Mouse (Mus musculus): ENCODE measurements around the gene Maml3. TPM values are rescaled to one million over a fixed set of nuclear protein-coding genes. Genes with fewer than 3 reads are reported as not detected.

Gene Maml3
- polyA plus RNA-seq, 1 experiment from 2014 or later, result 3.6 TPM

GRCm38 (mm10) chr3:51891562-51892119 lies 213.2 kb downstream of the Maml3 start:
- peaks cover 4% of the 10 kb centered on the region; the same call in 1 of the 2 replicates for H3K9me3 ChIP-seq
- no peak overlapping the region for H3K27ac ChIP-seq
- no peak for DNase-seq (ENCODE audit: low spot score)
- H3K27me3 ChIP-seq (ENCODE audit: insufficient read depth, poor library complexity, severe bottlenecking), result no peaks in the 10 kb centered on the region
- H3K4me1 ChIP-seq, result peaks cover 26% of the 10 kb centered on the region
- WGBS, result 63% methylated on average over 10 of the region's 10 CpGs
- no peak overlapping the region for H3K4me3 ChIP-seq
- H3K36me3 ChIP-seq, result no peaks in the 10 kb centered on the region

GRCm38 (mm10) chr3:51890181-51890580 lies 214.7 kb downstream of the Maml3 start:
- H3K4me3 ChIP-seq, result no peak overlapping the region
- H3K36me3 ChIP-seq, result no peaks in the 10 kb centered on the region
- DNase-seq (ENCODE audit: low spot score), result no peak
- no peaks in the 10 kb centered on the region for H3K9me3 ChIP-seq
- 68% methylated on average over 4 of the region's 4 CpGs for WGBS
- H3K27me3 ChIP-seq (ENCODE audit: insufficient read depth, poor library complexity, severe bottlenecking), result no peaks in the 10 kb centered on the region
- no peak overlapping the region for H3K27ac ChIP-seq
- H3K4me1 ChIP-seq, result peaks cover 26% of the 10 kb centered on the region

GRCm38 (mm10) chr3:51889776-51890175 lies 215.1 kb downstream of the Maml3 start:
- H3K4me1 ChIP-seq, result peaks cover 26% of the 10 kb centered on the region
- 67% methylated on average over 5 of the region's 5 CpGs for WGBS
- H3K4me3 ChIP-seq, result no peak overlapping the region
- no peaks in the 10 kb centered on the region for H3K27me3 ChIP-seq (ENCODE audit: insufficient read depth, poor library complexity, severe bottlenecking)
- H3K27ac ChIP-seq, result 0 out of 2 replicates have a peak overlapping the region, but pooled peaks have one; percentile 37
- H3K36me3 ChIP-seq, result no peaks in the 10 kb centered on the region
- H3K9me3 ChIP-seq, result no peaks in the 10 kb centered on the region
- no peak for DNase-seq (ENCODE audit: low spot score)

- no peaks in the 10 kb centered on the region for H3K36me3 ChIP-seq
- no peak for DNase-seq (ENCODE audit: low spot score)
- H3K9me3 ChIP-seq, result no peaks in the 10 kb centered on the region
- peak overlapping the region; percentile 50 for H3K4me3 ChIP-seq
- peaks cover 26% of the 10 kb centered on the region for H3K4me1 ChIP-seq
- no peaks in the 10 kb centered on the region for H3K27me3 ChIP-seq (ENCODE audit: insufficient read depth, poor library complexity, severe bottlenecking)
- 11% methylated on average over 20 of the region's 20 CpGs for WGBS
- peak overlapping the region; percentile 66 for H3K27ac ChIP-seq
Observed at GRCm38 (mm10) chr3:51888662-51889433, 216.0 kb downstream of the Maml3 start.

- Histone ChIP-seq H3K27me3 (ENCODE audit: insufficient read depth, poor library complexity, severe bottlenecking) (no peaks in the 10 kb centered on the region), H3K36me3 (no peaks in the 10 kb centered on the region), H3K4me1 (peaks cover 26% of the 10 kb centered on the region), H3K27ac (peak overlapping the region; percentile 66), H3K4me3 (peak overlapping the region; percentile 50), H3K9me3 (no peaks in the 10 kb centered on the region)
- 2% methylated on average over 8 of the region's 8 CpGs for WGBS
- DNase-seq (ENCODE audit: low spot score), result no peak
Observed at GRCm38 (mm10) chr3:51888295-51888661, 216.6 kb downstream of the Maml3 start.

GRCm38 (mm10) chr3:51885920-51886319 lies 219.0 kb downstream of the Maml3 start:
- Histone ChIP-seq H3K27me3 (ENCODE audit: insufficient read depth, poor library complexity, severe bottlenecking) (no peaks in the 10 kb centered on the region), H3K4me3 (no peak overlapping the region), H3K36me3 (no peaks in the 10 kb centered on the region), H3K27ac (no peak overlapping the region), H3K4me1 (peaks cover 46% of the 10 kb centered on the region), H3K9me3 (no peaks in the 10 kb centered on the region)
- 76% methylated on average over 5 of the region's 5 CpGs for WGBS
- DNase-seq (ENCODE audit: low spot score), result no peak

GRCm38 (mm10) chr3:51885487-51885886 lies 219.4 kb downstream of the Maml3 start:
- Histone ChIP-seq H3K27ac (no peak overlapping the region), H3K36me3 (no peaks in the 10 kb centered on the region), H3K27me3 (ENCODE audit: insufficient read depth, poor library complexity, severe bottlenecking) (no peaks in the 10 kb centered on the region), H3K9me3 (no peaks in the 10 kb centered on the region), H3K4me3 (no peak overlapping the region), H3K4me1 (peaks cover 49% of the 10 kb centered on the region)
- WGBS, result 81% methylated on average over 5 of the region's 5 CpGs
- no peak for DNase-seq (ENCODE audit: low spot score)

GRCm38 (mm10) chr3:51881981-51882380 lies 222.9 kb downstream of the Maml3 start:
- 27% methylated on average over 10 of the region's 10 CpGs for WGBS
- no peaks in the 10 kb centered on the region for H3K9me3 ChIP-seq

GRCm38 (mm10) chr3:51881393-51881792 lies 223.5 kb downstream of the Maml3 start:
- DNase-seq (ENCODE audit: low spot score), result no peak
- H3K4me3 ChIP-seq, result no peak overlapping the region
- H3K4me1 ChIP-seq, result peaks cover 31% of the 10 kb centered on the region
- no peaks in the 10 kb centered on the region for H3K27me3 ChIP-seq (ENCODE audit: insufficient read depth, poor library complexity, severe bottlenecking)
- no peaks in the 10 kb centered on the region for H3K36me3 ChIP-seq
- H3K9me3 ChIP-seq, result no peaks in the 10 kb centered on the region
- 24% methylated on average over 1 of the region's 2 CpGs for WGBS
- peak overlapping the region; percentile 67; the same call in 1 of the 2 replicates for H3K27ac ChIP-seq

More at GRCm38 (mm10) chr3:51881981-51882380, 222.9 kb downstream of the Maml3 start:
- H3K27me3 ChIP-seq (ENCODE audit: insufficient read depth, poor library complexity, severe bottlenecking), result no peaks in the 10 kb centered on the region
- peak overlapping the region; percentile 67 for H3K27ac ChIP-seq
- H3K36me3 ChIP-seq, result no peaks in the 10 kb centered on the region
- DNase-seq (ENCODE audit: low spot score), result peak; percentile 82
- H3K4me3 ChIP-seq, result peak overlapping the region; percentile 27
- peaks cover 31% of the 10 kb centered on the region for H3K4me1 ChIP-seq

- no peak overlapping the region for H3K4me3 ChIP-seq
- no peaks in the 10 kb centered on the region for H3K9me3 ChIP-seq
- H3K27me3 ChIP-seq (ENCODE audit: insufficient read depth, poor library complexity, severe bottlenecking), result no peaks in the 10 kb centered on the region
- peaks cover 31% of the 10 kb centered on the region for H3K4me1 ChIP-seq
- H3K36me3 ChIP-seq, result no peaks in the 10 kb centered on the region
- WGBS, result 77% methylated on average over 8 of the region's 8 CpGs
- no peak overlapping the region for H3K27ac ChIP-seq
- no peak for DNase-seq (ENCODE audit: low spot score)
Observed at GRCm38 (mm10) chr3:51880506-51881036, 224.3 kb downstream of the Maml3 start.

GRCm38 (mm10) chr3:51879211-51879610 lies 225.7 kb downstream of the Maml3 start:
- Histone ChIP-seq H3K36me3 (no peaks in the 10 kb centered on the region), H3K4me3 (no peak overlapping the region), H3K27ac (peak overlapping the region; percentile 39; the same call in 1 of the 2 replicates), H3K27me3 (ENCODE audit: insufficient read depth, poor library complexity, severe bottlenecking) (no peaks in the 10 kb centered on the region), H3K9me3 (no peaks in the 10 kb centered on the region), H3K4me1 (peaks cover 31% of the 10 kb centered on the region)
- WGBS, result 86% methylated on average over 11 of the region's 11 CpGs
- no peak for DNase-seq (ENCODE audit: low spot score)

GRCm38 (mm10) chr3:51878577-51878976 lies 226.3 kb downstream of the Maml3 start:
- H3K9me3 ChIP-seq, result no peaks in the 10 kb centered on the region
- no peak for DNase-seq (ENCODE audit: low spot score)
- WGBS, result 62% methylated on average over 9 of the region's 9 CpGs
- H3K27me3 ChIP-seq (ENCODE audit: insufficient read depth, poor library complexity, severe bottlenecking), result no peaks in the 10 kb centered on the region
- peak overlapping the region; percentile 39; the same call in 1 of the 2 replicates for H3K27ac ChIP-seq
- peaks cover 36% of the 10 kb centered on the region for H3K4me1 ChIP-seq
- H3K4me3 ChIP-seq, result no peak overlapping the region
- H3K36me3 ChIP-seq, result no peaks in the 10 kb centered on the region

- Histone ChIP-seq H3K4me3 (no peak overlapping the region), H3K36me3 (no peaks in the 10 kb centered on the region), H3K27me3 (ENCODE audit: insufficient read depth, poor library complexity, severe bottlenecking) (no peaks in the 10 kb centered on the region), H3K9me3 (no peaks in the 10 kb centered on the region), H3K27ac (no peak overlapping the region), H3K4me1 (peaks cover 22% of the 10 kb centered on the region)
- WGBS, result 89% methylated on average over 9 of the region's 9 CpGs
- no peak for DNase-seq (ENCODE audit: low spot score)
Observed at GRCm38 (mm10) chr3:51876729-51877128, 228.1 kb downstream of the Maml3 start.
